Mouse (Mus musculus) cerebellum, adult 9-10 months (tissue): ENCODE data around the gene Myo1c.

ENCODE experiments used
- DNase-seq: peaks from one replicate; pipeline ENCODE4 v3.0.0; 2022

Gene Myo1c

GRCm38 (mm10) chr11:75650958-75651425 is 688 bp downstream of the Myo1c start:
- DNase-seq = peak; percentile 51

- peak; percentile 83 for DNase-seq
Observed at GRCm38 (mm10) chr11:75651426-75652221, 1.3 kb downstream of the Myo1c start.

GRCm38 (mm10) chr11:75652222-75652941 is 2.1 kb downstream of the Myo1c start:
- no peak for DNase-seq

- DNase-seq = no peak
Observed at GRCm38 (mm10) chr11:75652942-75653684, 2.8 kb downstream of the Myo1c start.

GRCm38 (mm10) chr11:75653781-75654470 is 3.6 kb downstream of the Myo1c start:
- peak; percentile 77 for DNase-seq

DNA sequence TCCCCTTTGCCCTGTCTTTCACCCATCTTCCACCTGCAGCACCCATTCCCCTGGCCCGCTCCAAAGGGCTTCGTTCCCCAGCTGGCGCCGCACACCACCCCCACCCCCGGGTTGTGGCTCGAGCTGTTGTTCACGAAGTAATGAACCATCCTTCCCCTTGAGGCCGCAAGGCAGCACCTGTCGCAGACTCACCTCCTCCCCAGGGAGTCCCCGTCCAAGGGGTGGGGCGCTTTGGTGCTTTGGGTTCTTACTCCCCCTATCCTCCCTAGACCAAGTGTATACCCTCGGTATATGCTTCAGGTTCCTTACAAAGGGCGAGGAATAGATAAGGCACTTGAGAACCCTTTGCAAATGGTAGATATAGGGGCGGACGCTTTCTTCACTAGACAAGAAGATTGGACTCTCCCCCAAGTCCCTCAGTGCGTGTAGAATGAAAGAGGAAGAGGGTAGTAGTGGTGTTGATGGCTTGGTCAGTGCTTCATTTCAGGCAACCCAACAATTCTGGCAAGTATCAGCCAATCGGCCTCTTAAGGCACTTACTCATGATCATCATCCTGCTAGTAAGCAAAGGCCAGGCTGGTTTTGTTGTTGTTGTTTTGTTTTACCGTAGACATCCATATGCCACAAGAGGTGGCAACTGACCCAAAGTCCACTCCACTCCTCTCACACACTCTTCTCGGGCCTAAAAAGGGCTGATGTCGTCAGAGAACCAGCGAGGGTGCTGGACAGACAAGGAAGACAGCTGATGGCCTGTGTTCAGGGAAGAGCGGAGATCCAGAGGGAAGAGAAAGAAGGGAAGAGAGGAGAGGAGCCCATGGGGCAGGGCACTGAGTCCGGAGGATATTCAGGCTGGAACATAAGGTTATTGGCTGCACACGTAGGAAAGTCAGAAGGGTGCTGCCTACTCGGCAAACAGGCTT is 4.4 kb downstream of the Myo1c start:
- no peak for DNase-seq

DNA sequence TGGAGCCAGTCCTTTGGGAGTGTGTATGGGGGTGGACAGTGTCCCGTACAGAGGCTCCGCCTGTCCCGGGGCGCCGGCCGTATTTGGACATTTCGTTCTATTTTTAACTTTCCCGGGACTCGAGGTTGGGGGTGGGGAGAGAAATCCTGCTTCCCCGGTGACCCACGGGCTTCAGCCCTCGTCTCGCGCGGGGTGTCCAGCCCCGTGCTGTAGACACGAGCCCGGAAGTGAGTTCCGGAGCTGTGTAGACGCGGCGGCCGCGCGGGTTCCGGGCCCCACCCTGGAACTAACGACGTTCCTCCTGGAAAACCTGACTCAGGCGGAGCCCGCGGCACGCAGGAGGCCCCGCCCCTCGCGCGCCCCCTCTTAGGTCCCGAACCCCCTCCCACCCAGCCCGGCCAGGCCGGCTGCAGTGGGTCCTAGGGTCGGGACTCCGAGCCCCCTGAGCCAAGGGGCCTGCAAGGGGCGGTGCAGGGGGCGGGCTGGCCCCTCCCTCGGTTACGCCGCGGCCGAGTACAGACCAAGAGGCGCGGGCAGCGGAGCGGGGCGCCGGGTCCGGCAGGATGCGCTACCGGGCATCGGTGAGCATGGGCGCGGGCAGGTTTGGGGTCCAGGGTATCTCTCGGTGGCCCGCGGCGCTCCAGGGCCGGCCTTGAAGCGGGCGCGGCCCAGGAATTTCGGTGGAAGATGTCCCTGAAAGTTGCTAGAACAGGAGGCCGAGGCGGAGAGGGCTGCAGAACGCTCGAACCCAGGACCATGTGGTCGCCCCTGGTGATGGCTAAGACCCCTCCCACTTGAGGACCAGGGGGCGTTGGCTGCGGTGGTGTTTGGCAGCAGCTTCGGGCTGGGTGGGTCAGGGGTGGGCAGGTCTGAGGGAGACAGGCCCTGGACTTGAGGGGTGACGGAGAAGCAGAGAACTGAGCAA is 5.6 kb downstream of the Myo1c start:
- peak; percentile 68 for DNase-seq

DNA sequence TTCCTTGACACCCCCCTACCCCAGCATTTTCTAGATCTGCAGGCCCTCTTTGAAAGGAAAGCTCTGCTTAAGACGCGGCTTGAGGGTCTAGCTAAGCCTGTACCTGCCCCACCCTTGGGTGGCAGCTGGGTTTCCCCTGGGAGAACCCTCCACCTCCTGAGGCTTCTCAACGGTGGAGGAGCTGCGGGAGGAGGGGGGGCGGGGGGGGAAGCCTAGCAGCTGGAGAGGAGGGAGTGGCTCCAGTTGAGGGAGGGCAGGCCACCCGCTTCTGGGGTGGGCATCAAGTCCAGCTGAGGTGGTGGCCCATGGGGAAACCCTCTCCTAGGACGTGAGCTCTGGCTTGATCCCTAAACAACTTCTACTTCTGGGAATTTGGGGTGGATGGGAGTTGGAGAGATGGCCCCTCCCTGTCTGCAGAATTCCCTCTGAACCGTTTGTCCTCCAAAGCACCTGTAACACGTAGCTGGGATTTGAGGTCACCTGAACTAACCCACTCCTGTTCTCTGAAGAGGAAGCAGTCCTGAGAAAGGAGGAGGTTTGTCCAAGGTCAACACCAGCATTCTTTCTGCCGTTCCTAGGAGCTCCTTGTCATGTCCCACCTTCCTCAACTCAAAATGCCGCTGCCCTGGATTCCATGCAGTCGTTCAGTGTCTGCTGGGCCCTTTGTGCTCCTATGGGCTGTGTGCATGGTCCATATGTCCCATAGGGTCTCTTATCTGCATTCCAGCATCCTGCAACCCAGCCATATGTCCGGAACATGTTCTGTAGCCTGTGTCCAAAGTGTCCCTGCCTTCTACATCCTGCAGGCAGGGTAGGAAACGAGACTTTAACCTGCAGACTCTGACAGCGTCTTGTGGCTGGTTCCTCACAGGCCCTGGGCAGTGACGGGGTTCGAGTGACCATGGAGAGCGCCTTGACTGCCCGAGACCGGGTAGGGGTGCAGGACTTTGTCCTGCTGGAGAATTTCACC is 6.6 kb downstream of the Myo1c start:
- DNase-seq = no peak

DNA sequence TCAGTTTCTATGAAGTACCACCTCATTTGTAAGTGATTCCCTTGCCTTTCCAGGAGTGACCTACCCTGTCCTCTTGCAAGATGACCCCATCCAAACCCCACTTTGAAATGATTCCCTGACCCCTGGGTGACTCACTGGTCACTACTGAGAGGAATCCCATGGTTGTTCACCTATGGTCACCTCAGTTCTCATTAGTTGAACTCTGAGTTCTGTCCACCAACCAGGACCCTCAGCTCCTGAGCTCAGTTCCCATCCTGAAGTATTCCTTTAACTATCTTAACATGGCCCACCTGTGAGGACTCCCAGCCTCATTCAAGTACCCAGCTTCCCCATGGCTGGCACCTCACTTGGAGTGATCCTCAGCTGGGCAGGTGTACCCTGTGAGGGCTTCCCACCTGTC is 7.5 kb downstream of the Myo1c start:
- DNase-seq = no peak

- DNase-seq = no peak
Observed at GRCm38 (mm10) chr11:75658311-75658710, 8.0 kb downstream of the Myo1c start.

GRCm38 (mm10) chr11:75658996-75659750 is 8.9 kb downstream of the Myo1c start:
- no peak for DNase-seq

DNA sequence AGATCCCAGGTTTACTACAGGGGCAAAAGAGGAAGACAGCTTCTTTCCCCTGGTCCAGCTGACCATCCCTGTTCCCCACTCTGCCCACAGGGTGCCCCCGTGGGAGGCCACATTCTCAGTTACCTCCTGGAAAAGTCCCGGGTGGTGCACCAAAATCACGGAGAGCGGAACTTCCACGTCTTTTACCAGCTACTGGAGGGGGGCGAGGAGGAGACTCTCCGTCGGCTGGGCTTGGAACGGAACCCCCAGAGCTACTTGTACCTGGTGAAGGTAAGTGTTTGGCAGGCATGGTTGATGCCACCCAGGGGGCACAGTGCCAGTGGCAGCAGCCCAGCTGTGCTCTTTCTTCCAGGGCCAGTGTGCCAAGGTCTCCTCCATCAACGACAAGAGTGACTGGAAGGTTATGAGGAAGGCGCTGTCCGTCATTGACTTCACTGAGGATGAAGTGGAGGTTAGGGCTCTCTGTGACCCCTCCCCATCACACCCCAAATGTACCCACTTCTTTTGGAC is 9.8 kb downstream of the Myo1c start:
- DNase-seq = no peak

- no peak for DNase-seq
Observed at GRCm38 (mm10) chr11:75660941-75661800, 10.9 kb downstream of the Myo1c start.

- no peak for DNase-seq
Observed at GRCm38 (mm10) chr11:75662131-75662530, 11.8 kb downstream of the Myo1c start.

GRCm38 (mm10) chr11:75666296-75666695 is 16.0 kb downstream of the Myo1c start:
- DNase-seq = no peak

GRCm38 (mm10) chr11:75668621-75669020 is 18.3 kb downstream of the Myo1c start:
- DNase-seq = no peak

GRCm38 (mm10) chr11:75669176-75669852 is 19.0 kb downstream of the Myo1c start:
- no peak for DNase-seq
